Mouse (Mus musculus): ENCODE data around the gene Vps4b. TPM values are rescaled to one million over a fixed set of nuclear protein-coding genes. Genes with fewer than 3 reads are reported as not detected.

Gene Vps4b
- polyA plus RNA-seq, 1 experiment: 121 TPM

- Histone ChIP-seq H3K36me3 (ENCODE audit: control insufficient read depth, insufficient read depth, low read length, poor library complexity, severe bottlenecking) (0 out of 2 replicates have a peak, but pooled peaks cover under 1% of the 10 kb centered on the region), H3K27ac (ENCODE audit: insufficient read depth, low read length) (no peak overlapping the region), H3K4me1 (ENCODE audit: control insufficient read depth, insufficient read depth, low read length) (no peaks in the 10 kb centered on the region), H3K9me3 (replicated peaks; ENCODE audit: control insufficient read depth, insufficient read depth, low read length, poor library complexity, severe bottlenecking) (no peaks in the 10 kb centered on the region), H3K27me3 (ENCODE audit: control insufficient read depth, insufficient read depth, low read length, poor library complexity, severe bottlenecking) (no peaks in the 10 kb centered on the region), H3K9ac (ENCODE audit: low read depth, poor library complexity, severe bottlenecking) (no peak overlapping the region), H3K4me3 (ENCODE audit: low read depth, low read length) (no peak overlapping the region)
- no peak for TF ChIP-seq CTCF (IDR thresholded peaks at IDR 0.05; ENCODE audit: low read depth, low read length)
- TF ChIP-seq POLR2A (IDR thresholded peaks at IDR 0.05; ENCODE audit: insufficient read depth, low read length): no peak
- TF ChIP-seq EP300 (IDR thresholded peaks at IDR 0.05; ENCODE audit: insufficient read depth, low read depth, low read length): no peak
Measured at GRCm38 (mm10) chr1:106760750-106761149, 35.8 kb downstream of the Vps4b start.

- TF ChIP-seq CTCF (IDR thresholded peaks at IDR 0.05; ENCODE audit: low read depth, low read length) (no peak), POLR2A (IDR thresholded peaks at IDR 0.05; ENCODE audit: insufficient read depth, low read length) (peak; percentile 94)
- Histone ChIP-seq H3K27me3 (ENCODE audit: control insufficient read depth, insufficient read depth, low read length, poor library complexity, severe bottlenecking) (no peaks in the 10 kb centered on the region), H3K4me3 (ENCODE audit: low read depth, low read length) (peak within 1 kb of the TSS; percentile 95), H3K9ac (ENCODE audit: low read depth, poor library complexity, severe bottlenecking) (peak within 1 kb of the TSS; percentile 75), H3K27ac (ENCODE audit: insufficient read depth, low read length) (peak within 1 kb of the TSS; percentile 55), H3K4me1 (ENCODE audit: control insufficient read depth, insufficient read depth, low read length) (no peaks in the 10 kb centered on the region), H3K36me3 (ENCODE audit: control insufficient read depth, insufficient read depth, low read length, poor library complexity, severe bottlenecking) (peaks cover 6% of the 10 kb centered on the region), H3K9me3 (replicated peaks; ENCODE audit: control insufficient read depth, insufficient read depth, low read length, poor library complexity, severe bottlenecking) (no peaks in the 10 kb centered on the region)
Measured at GRCm38 (mm10) chr1:106759572-106760435, 36.7 kb downstream of the Vps4b start, which contains the start of gene Kdsr. Gene Kdsr (minus strand): TSS chr1:106759727.

GRCm38 (mm10) chr1:106758734-106759571, 37.6 kb downstream of the Vps4b start:
- H3K36me3 ChIP-seq (ENCODE audit: control insufficient read depth, insufficient read depth, low read length, poor library complexity, severe bottlenecking): peaks cover 11% of the 10 kb centered on the region
- H3K27me3 ChIP-seq (ENCODE audit: control insufficient read depth, insufficient read depth, low read length, poor library complexity, severe bottlenecking): no peaks in the 10 kb centered on the region
- peak overlapping the region; percentile 60 for H3K9ac ChIP-seq (ENCODE audit: low read depth, poor library complexity, severe bottlenecking)
- TF ChIP-seq EP300 (IDR thresholded peaks at IDR 0.05; ENCODE audit: insufficient read depth, low read depth, low read length): no peak
- no peak for TF ChIP-seq CTCF (IDR thresholded peaks at IDR 0.05; ENCODE audit: low read depth, low read length)
- TF ChIP-seq POLR2A (IDR thresholded peaks at IDR 0.05; ENCODE audit: insufficient read depth, low read length): no peak
- no peaks in the 10 kb centered on the region for H3K4me1 ChIP-seq (ENCODE audit: control insufficient read depth, insufficient read depth, low read length)
- H3K27ac ChIP-seq (ENCODE audit: insufficient read depth, low read length): peak overlapping the region; percentile 55
- H3K4me3 ChIP-seq (ENCODE audit: low read depth, low read length): peak overlapping the region; percentile 95
- H3K9me3 ChIP-seq (replicated peaks; ENCODE audit: control insufficient read depth, insufficient read depth, low read length, poor library complexity, severe bottlenecking): no peaks in the 10 kb centered on the region

GRCm38 (mm10) chr1:106756633-106757032, 39.9 kb downstream of the Vps4b start:
- TF ChIP-seq POLR2A (IDR thresholded peaks at IDR 0.05; ENCODE audit: insufficient read depth, low read length): no peak
- no peak for TF ChIP-seq CTCF (IDR thresholded peaks at IDR 0.05; ENCODE audit: low read depth, low read length)
- TF ChIP-seq EP300 (IDR thresholded peaks at IDR 0.05; ENCODE audit: insufficient read depth, low read depth, low read length): no peak
- Histone ChIP-seq H3K9me3 (replicated peaks; ENCODE audit: control insufficient read depth, insufficient read depth, low read length, poor library complexity, severe bottlenecking) (no peaks in the 10 kb centered on the region), H3K9ac (ENCODE audit: low read depth, poor library complexity, severe bottlenecking) (no peak overlapping the region), H3K27ac (ENCODE audit: insufficient read depth, low read length) (no peak overlapping the region), H3K27me3 (ENCODE audit: control insufficient read depth, insufficient read depth, low read length, poor library complexity, severe bottlenecking) (no peaks in the 10 kb centered on the region), H3K4me3 (ENCODE audit: low read depth, low read length) (no peak overlapping the region), H3K4me1 (ENCODE audit: control insufficient read depth, insufficient read depth, low read length) (no peaks in the 10 kb centered on the region), H3K36me3 (ENCODE audit: control insufficient read depth, insufficient read depth, low read length, poor library complexity, severe bottlenecking) (peaks cover 20% of the 10 kb centered on the region)

- TF ChIP-seq EP300 (IDR thresholded peaks at IDR 0.05; ENCODE audit: insufficient read depth, low read depth, low read length) (no peak), POLR2A (IDR thresholded peaks at IDR 0.05; ENCODE audit: insufficient read depth, low read length) (no peak), CTCF (IDR thresholded peaks at IDR 0.05; ENCODE audit: low read depth, low read length) (no peak)
- no peaks in the 10 kb centered on the region for H3K9me3 ChIP-seq (replicated peaks; ENCODE audit: control insufficient read depth, insufficient read depth, low read length, poor library complexity, severe bottlenecking)
- H3K4me3 ChIP-seq (ENCODE audit: low read depth, low read length): no peak overlapping the region
- no peaks in the 10 kb centered on the region for H3K27me3 ChIP-seq (ENCODE audit: control insufficient read depth, insufficient read depth, low read length, poor library complexity, severe bottlenecking)
- no peak overlapping the region for H3K9ac ChIP-seq (ENCODE audit: low read depth, poor library complexity, severe bottlenecking)
- no peak overlapping the region for H3K27ac ChIP-seq (ENCODE audit: insufficient read depth, low read length)
- H3K36me3 ChIP-seq (ENCODE audit: control insufficient read depth, insufficient read depth, low read length, poor library complexity, severe bottlenecking): peaks cover 30% of the 10 kb centered on the region
- no peaks in the 10 kb centered on the region for H3K4me1 ChIP-seq (ENCODE audit: control insufficient read depth, insufficient read depth, low read length)
Measured at GRCm38 (mm10) chr1:106752013-106752412, 44.5 kb downstream of the Vps4b start.

Measured in ES-Bruce4 (cell line).